In genomic region chr5:30713691-30714090, GRCm38 (mm10) we compare ENCODE assay signal across 9 mouse cellular contexts. TPM values are rescaled to one million over a fixed set of nuclear protein-coding genes. Genes with fewer than 3 reads are reported as not detected.
A peak's percentile ranks its signal among the peaks of the same experiment; 100 is the strongest.
DNase-seq lines count a peak whose midpoint lies in the region; ATAC-seq and TF ChIP-seq lines count a peak whose summit lies in the region.
"Had no signal": no experiment of that assay in that cellular context is flagged by ENCODE, and none has a peak within 500 bp of the region (broad histone marks: within the 10 kb centered on the region; RNA-seq: fewer than 3 reads in every experiment).

No protein-coding gene starts in this region.

- 16% methylated on average over 11 of the region's 11 CpGs for WGBS in liver, embryonic 13.5 days (ENCODE audit: insufficient replicate concordance)
- WGBS in stomach, postnatal 0 days, result 17% methylated on average over 11 of the region's 11 CpGs

- no peak for TF ChIP-seq EP300 in stomach, postnatal 0 days (optimal IDR thresholded peaks at IDR 0.05)

- TF ChIP-seq CTCF in testis, adult 2 months (IDR thresholded peaks at IDR 0.05; ENCODE audit: control insufficient read depth, insufficient read depth, insufficient replicate concordance, low read depth, low read length), result no peak
- no peak for TF ChIP-seq CTCF in stomach, postnatal 0 days (IDR thresholded peaks at IDR 0.05; ENCODE audit: low read depth)

- no peaks in the 10 kb centered on the region for H3K9me3 ChIP-seq in liver, embryonic 13.5 days (replicated peaks)
- no peaks in the 10 kb centered on the region for H3K9me3 ChIP-seq in stomach, postnatal 0 days (ENCODE audit: control insufficient read depth, low read length)

- H3K9ac ChIP-seq in liver, embryonic 13.5 days, result no peak overlapping the region
- peak overlapping the region; percentile 18; the same call in 1 of the 2 replicates for H3K9ac ChIP-seq in stomach, postnatal 0 days (ENCODE audit: low read length)

- peak overlapping the region; percentile 62 for H3K4me2 ChIP-seq in liver, embryonic 13.5 days
- H3K4me2 ChIP-seq in stomach, postnatal 0 days (replicated peaks; ENCODE audit: low read depth), result peak overlapping the region; percentile 86; the same call in 1 of the 2 replicates

- H3K27me3 ChIP-seq in testis, adult 2 months (ENCODE audit: control insufficient read depth, insufficient read depth, low read length), result peaks cover 7% of the 10 kb centered on the region
- peaks cover 84% of the 10 kb centered on the region for H3K27me3 ChIP-seq in liver, embryonic 13.5 days
- H3K27me3 ChIP-seq in stomach, postnatal 0 days (ENCODE audit: control insufficient read depth, insufficient read depth, low read length), result peaks cover 8% of the 10 kb centered on the region; the same call in 1 of the 2 replicates

- no peak for TF ChIP-seq POLR2A in testis, adult 2 months (IDR thresholded peaks at IDR 0.05; ENCODE audit: control insufficient read depth, low read depth, low read length)

- no peak overlapping the region for H3K27ac ChIP-seq in testis, adult 2 months (ENCODE audit: control insufficient read depth, insufficient read depth, low read depth, low read length)
- no peak overlapping the region for H3K27ac ChIP-seq in liver, embryonic 13.5 days
- no peak overlapping the region for H3K27ac ChIP-seq in stomach, postnatal 0 days (replicated peaks)

- DNase-seq in cerebellum, adult 9-11 months, result peak; percentile 20
- no peak for DNase-seq in cerebellum, postnatal 36 days
- no peak for DNase-seq in testis, postnatal 10 days (ENCODE audit: low spot score)
- no peak for DNase-seq in liver, embryonic 13.5 days
- no peak for DNase-seq in stomach, postnatal 0 days (ENCODE audit: low spot score)
- DNase-seq in frontal cortex, postnatal 25 days (ENCODE audit: low spot score in 2 of 2), result no peak
- DNase-seq in right cerebral cortex, postnatal 25 days, result no peak
- DNase-seq: thymus, adult 18-20 months had no signal

- peak overlapping the region; percentile 86 for H3K4me3 ChIP-seq in testis, adult 2 months (ENCODE audit: control insufficient read depth, low read depth, low read length)
- H3K4me3 ChIP-seq in liver, embryonic 13.5 days (replicated peaks), result peak overlapping the region; percentile 46
- H3K4me3 ChIP-seq in stomach, postnatal 0 days (ENCODE audit: low read depth, low read length), result peak overlapping the region; percentile 45

- H3K36me3 ChIP-seq in testis, adult 2 months (ENCODE audit: control insufficient read depth, insufficient read depth, low read length), result no peaks in the 10 kb centered on the region
- H3K36me3 ChIP-seq in liver, embryonic 13.5 days, result no peaks in the 10 kb centered on the region
- no peaks in the 10 kb centered on the region for H3K36me3 ChIP-seq in stomach, postnatal 0 days (ENCODE audit: control insufficient read depth, insufficient read depth, low read length)

- H3K4me1 ChIP-seq in testis, adult 2 months (ENCODE audit: control insufficient read depth, insufficient read depth, low read length), result peaks cover 25% of the 10 kb centered on the region
- H3K4me1 ChIP-seq in liver, embryonic 13.5 days (replicated peaks), result peaks cover 30% of the 10 kb centered on the region
- H3K4me1 ChIP-seq in stomach, postnatal 0 days (replicated peaks; ENCODE audit: control insufficient read depth, insufficient read depth), result 0 out of 2 replicates have a peak, but pooled peaks cover 2% of the 10 kb centered on the region

- no peak for ATAC-seq in liver, embryonic 13.5 days (ENCODE audit: low read depth)
- ATAC-seq in stomach, postnatal 0 days (ENCODE audit: low FRiP score, low TSS enrichment), result no peak

RNA-seq across cellular contexts. Expression of gene Dpysl5, which starts 2.3 kb away (rescaled TPM):
- 73.0 and 78.9 TPM in 2 replicates for polyA plus RNA-seq in testis, adult 2 months (2012; rRNA removed)
- polyA plus RNA-seq in liver, embryonic 13.5 days (2015; fragmentation: Nextera tagmentation; extraction: Ambion mirVana), result 0.20 and 0.33 TPM in 2 replicates
- 1.7 and 2.3 TPM in 2 replicates for polyA plus RNA-seq in stomach, postnatal 0 days (2015; fragmentation: Nextera tagmentation; extraction: Ambion mirVana)

RNA-seq across cellular contexts. Expression of gene Cenpa, which starts 47.1 kb away (rescaled TPM):
- polyA plus RNA-seq in testis, adult 2 months (2012; rRNA removed), result 5.8 and 6.3 TPM in 2 replicates
- 229 and 232 TPM in 2 replicates for polyA plus RNA-seq in liver, embryonic 13.5 days (2015; fragmentation: Nextera tagmentation; extraction: Ambion mirVana)
- polyA plus RNA-seq in stomach, postnatal 0 days (2015; fragmentation: Nextera tagmentation; extraction: Ambion mirVana), result 58.1 and 79.9 TPM in 2 replicates

Comparison
In these comparisons a context has a peak if more than half of its experiments do, and no peak if none do; other contexts are left out.
1. RNA of gene Dpysl5, which starts 2.3 kb away (polyA plus RNA-seq): 73.0 to 78.9 TPM in testis, adult 2 months; 1.7 to 2.3 TPM in stomach, postnatal 0 days and 0.20 to 0.33 TPM in liver, embryonic 13.5 days; every median in the first group is over 10 times any median in the second.
2. Peak in every context shown above with its lines, with median percentiles within 50 percentile points of each other: H3K4me3 ChIP-seq.